Mouse (Mus musculus) granulocyte monocyte progenitor cell, adult 5-6 weeks (primary cell): ENCODE data around the gene Lysmd2. TPM values are rescaled to one million over a fixed set of nuclear protein-coding genes. Genes with fewer than 3 reads are reported as not detected.
A peak's percentile ranks its signal among the peaks of the same experiment; 100 is the strongest.
"Not testable (repeated sequence)": the region's sequence is repeated elsewhere in the genome, so short reads cannot be mapped to it uniquely, and the experiment has no call there.

Source experiments
- ATAC-seq: replicated peaks from 2 replicates; pipeline ENCODE4 v1.8.0; 2016; ENCODE audit warnings: mild to moderate bottlenecking, moderate TSS enrichment, inconsistent platforms; ENCODE audit not compliant: poor library complexity, severe bottlenecking
- total RNA-seq, 2 experiments: library from RNA; stranded (forward) in 1 of 2; stranded (reverse) in 1 of 2; fragments of 200-712, 200-1000 nt in 1 of 2; fragments of >200 nt in 1 of 2; fragmentation: Nextera tagmentation in 1 of 2; gene quantifications; 2 replicates each; pipeline ENCODE4 v1.2.3; 2014 to 2017

Lysmd2 gene
- total RNA-seq (2014; fragmentation: Nextera tagmentation) (0.75 and 3.5 TPM in 2 replicates), total RNA-seq (2017) (0.52 and 3.6 TPM in 2 replicates)

GRCm38 (mm10) chr9:75625556-75626307, at the start of gene Lysmd2:
Gene Lysmd2 (plus strand): TSS chr9:75625741.
- peak; percentile 89 for ATAC-seq

- ATAC-seq, result no peak
Measured at GRCm38 (mm10) chr9:75579321-75579720, 46.2 kb upstream of the Lysmd2 start.

DNA sequence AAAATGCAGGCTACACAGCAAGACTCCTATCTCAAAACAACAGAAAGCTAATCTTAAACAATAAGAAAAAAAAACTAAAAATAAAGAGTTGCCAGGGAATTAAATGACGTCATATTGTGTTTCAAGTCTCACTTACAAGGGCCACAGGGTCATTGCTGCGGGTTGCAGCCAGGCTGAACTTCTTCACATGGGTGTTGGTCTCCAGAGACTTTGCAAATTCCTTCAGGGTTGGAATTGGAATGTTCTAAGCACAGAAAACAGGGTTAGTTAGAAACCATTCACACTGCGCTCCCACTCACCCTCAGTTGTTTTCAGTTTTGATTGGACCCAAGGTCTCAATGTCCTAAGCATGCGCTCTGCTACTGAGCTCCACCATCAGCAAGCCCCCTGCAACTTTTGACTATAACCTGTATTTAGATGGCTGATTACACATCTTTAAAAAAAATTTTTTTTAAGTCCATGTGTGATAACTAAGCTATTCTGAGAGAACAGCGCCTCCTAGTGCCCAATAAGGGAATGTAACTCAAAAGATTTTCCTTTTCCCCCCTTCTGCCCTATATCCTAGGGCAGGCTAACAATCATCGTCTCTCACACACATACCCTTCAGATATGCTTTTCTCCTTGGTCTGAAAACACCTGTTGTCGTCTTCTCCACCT, 43.7 kb upstream of the Lysmd2 start:
- peak; percentile 78 for ATAC-seq

GRCm38 (mm10) chr9:75589850-75590790, 35.4 kb upstream of the Lysmd2 start:
- no peak for ATAC-seq

DNA sequence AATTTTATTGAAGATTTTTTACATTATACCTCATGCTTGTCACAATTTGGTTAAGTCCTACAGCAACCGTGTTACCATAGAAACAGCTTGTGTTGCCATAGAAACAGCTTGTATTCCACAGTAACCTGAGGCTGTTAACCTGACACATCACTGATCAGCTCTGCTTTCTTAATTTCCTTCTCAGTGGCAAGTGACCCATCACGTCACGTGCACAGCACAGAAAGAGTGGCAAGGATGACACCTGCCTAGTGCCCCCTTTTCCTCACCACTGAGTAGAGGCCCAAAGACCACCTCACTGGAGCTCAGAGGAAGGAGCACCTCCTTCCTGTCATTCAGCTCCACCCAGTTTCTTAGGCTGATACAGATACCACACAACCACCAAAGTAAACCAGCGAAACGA, 32.1 kb upstream of the Lysmd2 start:
- ATAC-seq, result no peak

DNA sequence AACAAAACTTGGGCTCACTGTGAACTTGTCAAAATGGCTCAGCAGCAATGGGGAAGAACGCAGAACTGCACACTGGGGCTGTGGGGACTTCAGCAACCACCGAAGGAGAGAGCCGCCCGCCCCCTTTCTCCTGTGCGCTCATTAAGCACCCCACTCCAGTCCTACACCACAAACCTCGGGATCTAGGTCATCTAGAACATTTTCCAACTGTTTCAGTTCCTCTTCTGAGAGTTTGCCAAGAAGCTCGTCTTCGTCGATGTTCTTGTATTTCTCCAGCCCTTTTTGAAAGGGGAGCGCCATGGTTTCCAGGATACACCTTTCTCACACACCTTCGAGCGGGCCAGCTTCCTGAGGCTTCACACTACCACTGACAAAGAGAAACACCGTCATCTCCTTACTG, 28.5 kb upstream of the Lysmd2 start:
- peak; percentile 20 for ATAC-seq

- no peak for ATAC-seq
Measured at GRCm38 (mm10) chr9:75597596-75597995, 27.9 kb upstream of the Lysmd2 start.

DNA sequence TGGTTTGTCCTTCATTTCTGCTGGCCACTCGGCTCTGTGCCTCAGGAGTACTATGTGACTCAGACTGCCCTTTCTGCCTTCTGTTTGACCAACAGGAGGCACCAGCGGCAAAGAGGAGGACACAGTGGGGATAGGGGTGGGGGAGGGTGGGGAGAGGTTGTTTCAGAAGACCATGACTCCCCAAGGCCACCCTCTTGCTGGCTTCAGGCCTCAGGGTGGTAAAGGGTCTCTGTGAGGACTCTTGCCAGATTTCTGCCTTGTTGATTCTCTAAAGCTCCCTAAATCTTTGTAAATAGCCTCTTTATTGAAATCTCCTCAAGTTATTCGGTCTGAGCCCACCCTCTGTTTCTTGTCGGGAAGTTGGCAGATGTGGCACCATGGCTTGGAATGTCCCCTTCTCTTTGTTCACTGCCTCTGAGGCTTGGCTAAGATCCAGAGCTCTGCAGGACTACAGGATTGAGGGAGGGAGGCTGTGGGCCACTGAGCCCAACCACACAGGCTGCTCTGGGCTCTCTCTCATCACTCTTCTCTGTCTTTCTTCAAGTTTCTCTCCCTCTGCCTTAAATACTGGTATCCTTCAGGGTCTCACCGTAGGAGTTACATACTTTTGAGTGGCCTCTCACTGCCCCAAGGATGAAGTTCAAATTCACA, 26.2 kb upstream of the Lysmd2 start:
- no peak for ATAC-seq

GRCm38 (mm10) chr9:75600166-75600934, 25.2 kb upstream of the Lysmd2 start:
- no peak for ATAC-seq

DNA sequence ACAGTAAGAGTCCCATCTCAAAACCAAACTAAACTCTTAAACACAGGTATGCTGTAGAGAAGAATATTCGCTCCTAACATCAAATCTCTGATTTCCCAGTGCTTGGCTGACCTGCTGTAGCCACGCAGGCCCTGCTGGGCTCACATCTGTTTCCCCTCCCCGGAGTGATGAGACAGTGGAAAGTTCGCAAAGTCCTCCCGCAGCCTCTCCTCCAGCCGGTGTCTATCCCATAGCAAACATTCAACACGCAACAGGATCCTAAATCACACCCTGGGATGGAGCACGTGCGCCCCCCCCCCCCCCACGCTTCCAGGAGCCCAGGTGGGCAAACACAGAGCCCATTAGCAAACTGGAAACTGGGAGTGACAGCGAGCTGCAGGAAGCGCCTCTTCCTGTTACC, 24.0 kb upstream of the Lysmd2 start:
- ATAC-seq, result no peak

GRCm38 (mm10) chr9:75607496-75607895, 18.0 kb upstream of the Lysmd2 start:
- ATAC-seq, result no peak

DNA sequence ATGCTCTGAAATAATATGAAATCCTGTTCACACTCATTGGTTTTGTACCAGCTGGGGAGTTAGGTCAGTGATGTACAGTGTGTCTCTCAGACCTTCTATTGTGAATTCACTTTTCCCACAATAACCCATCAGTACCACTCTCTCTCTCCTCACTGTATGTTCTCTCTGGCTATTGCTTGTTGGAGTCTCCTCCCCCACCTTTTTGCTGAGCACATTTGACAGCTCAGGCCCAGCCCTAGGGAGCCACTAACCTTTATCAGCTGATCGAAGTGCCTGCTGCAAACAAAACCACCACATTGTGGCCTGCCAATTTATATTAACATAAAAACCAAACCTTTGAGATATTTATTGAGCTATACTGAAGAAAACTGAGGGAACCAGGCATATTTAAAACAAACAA, 16.0 kb upstream of the Lysmd2 start:
- ATAC-seq, result no peak

GRCm38 (mm10) chr9:75609965-75610364, 15.6 kb upstream of the Lysmd2 start:
- no peak for ATAC-seq

DNA sequence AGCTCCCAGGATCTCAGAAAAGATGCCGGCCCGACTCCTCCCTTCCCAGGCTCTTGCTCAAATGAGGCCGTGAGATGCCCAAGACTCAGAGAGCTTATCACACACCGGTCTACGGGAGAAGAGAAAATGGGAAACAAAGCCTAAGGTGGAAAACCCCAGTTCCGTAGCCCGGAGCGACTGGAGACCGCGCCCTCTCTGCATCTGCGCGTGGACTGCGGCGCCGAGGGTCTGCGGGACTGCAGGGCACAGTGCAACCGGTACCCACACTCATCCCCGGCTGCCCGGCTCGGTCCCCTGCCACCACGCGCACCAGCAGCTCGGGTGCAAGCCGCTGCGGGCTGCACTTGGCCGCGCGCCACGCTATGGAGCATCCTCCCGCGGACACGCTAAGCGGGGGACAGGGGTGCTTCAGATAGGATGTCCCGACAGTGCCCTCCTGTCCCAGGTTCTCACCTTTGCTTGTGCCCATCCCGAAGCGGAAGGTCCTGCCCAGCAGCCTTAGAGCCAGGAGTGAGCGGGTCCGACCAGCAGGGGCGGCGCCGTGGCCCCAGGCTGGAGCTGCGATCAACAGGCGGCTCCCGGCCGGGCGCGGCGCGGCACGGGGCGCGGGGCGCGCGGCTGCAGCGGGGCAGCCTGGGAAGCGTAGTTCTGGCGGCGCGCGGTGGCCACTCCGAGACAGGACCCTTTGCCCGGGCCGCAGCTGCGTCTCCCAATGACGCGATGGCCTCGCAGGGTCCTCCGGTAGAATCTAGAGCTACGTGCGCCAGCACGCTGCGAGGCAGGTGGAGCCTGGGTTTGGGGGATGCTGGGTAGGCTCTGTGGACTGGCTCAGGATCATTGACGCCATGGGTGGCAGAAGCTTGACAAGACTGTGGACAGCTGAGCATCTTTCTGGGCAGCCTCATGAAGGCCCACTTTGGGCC, 14.7 kb upstream of the Lysmd2 start, which contains the start of gene Tmod2:
TSS of gene Tmod2 (minus strand) at position 755 of the 923 bp plus-strand sequence.
- ATAC-seq, result peak; percentile 35

DNA sequence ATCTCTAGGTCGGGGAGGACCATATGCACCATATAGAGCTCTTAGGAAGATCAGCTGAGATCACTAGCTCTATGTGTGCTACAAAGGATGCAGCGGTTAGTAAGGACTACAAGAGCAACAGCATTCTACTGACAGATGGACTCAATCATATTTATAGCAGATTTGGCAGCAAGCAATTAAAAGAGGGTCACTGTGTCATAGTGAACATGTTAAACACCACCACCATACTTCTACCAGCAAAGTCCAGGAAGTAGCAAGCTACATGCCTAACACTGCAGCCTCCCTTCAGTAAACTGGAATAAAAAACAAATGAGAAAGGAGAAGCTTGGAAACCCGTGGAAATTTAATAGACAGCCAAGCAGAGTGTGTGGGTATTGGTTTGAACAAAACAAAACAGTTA, 9.0 kb upstream of the Lysmd2 start:
- no peak for ATAC-seq

DNA sequence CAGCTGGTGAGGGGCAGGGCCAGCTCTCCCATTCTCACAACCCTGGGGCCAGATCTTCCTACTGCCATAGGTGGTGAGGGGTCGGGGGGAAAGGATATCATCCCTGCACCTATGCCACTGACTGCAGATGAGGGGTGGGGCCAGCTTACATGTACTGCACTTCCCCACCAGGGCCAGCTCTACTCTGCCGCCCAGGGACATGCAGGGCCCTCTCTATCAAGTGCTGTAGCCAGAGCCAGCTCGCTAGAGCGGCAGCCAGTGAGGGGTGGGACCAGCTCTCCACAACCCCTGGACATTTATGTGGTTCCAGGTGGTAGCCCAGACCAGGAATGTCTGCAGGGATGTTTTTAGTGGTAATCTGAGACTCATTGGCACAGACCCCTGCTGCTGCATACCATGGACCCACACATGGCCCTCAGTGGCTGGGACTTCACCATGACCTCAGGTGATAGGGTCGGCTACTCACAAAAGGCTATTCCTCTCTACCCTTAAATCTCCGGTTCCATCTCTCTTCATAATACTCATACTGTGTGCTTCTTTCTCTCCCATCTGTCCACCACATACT, 6.6 kb upstream of the Lysmd2 start:
- ATAC-seq, result no peak

- not testable (repeated sequence) for ATAC-seq
Measured at GRCm38 (mm10) chr9:75619761-75620160, 5.8 kb upstream of the Lysmd2 start.

DNA sequence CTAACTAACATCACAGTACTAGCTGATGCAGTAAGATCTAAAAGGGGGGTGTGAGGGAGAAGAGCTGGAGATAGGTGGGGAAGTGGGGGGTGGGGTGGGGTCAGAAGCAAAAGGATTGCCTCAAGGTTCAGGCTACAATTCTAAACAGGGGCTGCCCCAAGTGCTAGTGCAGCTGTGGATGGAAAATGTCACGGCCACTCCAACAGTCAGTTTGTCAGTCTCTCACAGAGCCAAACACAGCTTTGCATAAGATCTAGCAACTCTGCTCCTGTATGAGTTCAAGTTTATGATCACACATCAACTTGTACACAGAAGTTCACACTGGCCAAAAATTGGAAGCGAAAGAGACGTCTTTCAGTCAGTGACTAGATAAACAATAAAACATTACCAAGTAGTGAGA, 4.1 kb upstream of the Lysmd2 start:
- no peak for ATAC-seq
